Mouse (Mus musculus): ENCODE measurements around the gene Clca3a1.

Clca3a1 gene

GRCm38 (mm10) chr3:144719088-144719900 is 41.5 kb downstream of the Clca3a1 start:
- DNase-seq (ENCODE audit: low read depth, low spot score), result peak; percentile 39

GRCm38 (mm10) chr3:144718706-144719087 is 42.1 kb downstream of the Clca3a1 start:
- no peak for DNase-seq (ENCODE audit: low read depth, low spot score)

DNA sequence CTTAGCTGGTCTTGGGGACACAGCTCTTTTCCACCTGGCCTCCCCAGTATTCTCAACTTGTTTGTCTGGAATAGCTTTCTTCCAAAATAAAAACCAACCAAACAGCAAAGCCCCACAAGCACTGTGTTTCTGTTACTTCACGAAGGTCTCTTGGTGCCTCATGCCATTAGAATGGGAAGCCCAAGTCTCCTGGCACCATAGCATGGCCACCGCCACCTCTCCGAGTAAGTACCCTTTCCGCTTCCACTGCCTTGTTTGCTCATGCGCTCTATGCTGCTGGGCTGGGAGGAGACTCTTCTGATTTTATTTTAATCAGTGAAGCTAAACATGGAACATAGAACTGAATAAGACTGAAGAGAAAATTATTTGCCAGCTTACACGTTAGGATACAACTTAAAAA is 42.9 kb downstream of the Clca3a1 start:
- no peak for DNase-seq (ENCODE audit: low read depth, low spot score)

GRCm38 (mm10) chr3:144717121-144717520 is 43.7 kb downstream of the Clca3a1 start:
- no peak for DNase-seq (ENCODE audit: low read depth, low spot score)

DNA sequence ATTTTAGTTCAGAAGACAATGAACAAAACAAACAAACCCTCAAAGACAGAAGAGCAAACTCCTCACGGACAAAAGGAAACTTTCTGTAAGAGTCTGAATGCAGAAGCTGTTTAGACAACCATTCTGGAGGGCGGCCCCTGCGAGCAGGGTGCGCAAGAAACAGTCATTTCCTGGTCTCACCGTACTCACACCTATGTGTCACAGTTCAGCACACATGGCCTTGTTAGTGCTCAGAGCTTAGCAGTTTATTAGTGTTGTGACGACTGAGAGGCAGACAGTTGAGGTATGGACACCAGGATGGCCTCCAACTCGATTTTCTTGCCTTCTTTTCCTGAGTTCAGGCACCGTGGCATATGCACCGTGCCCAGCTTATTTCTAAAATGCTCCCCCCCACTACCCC is 44.9 kb downstream of the Clca3a1 start:
- DNase-seq (ENCODE audit: low read depth, low spot score), result no peak

GRCm38 (mm10) chr3:144715033-144715432 is 45.7 kb downstream of the Clca3a1 start:
- DNase-seq (ENCODE audit: low read depth, low spot score), result no peak

- DNase-seq (ENCODE audit: low read depth, low spot score), result no peak
Measured at GRCm38 (mm10) chr3:144714606-144715005, 46.2 kb downstream of the Clca3a1 start.

DNA sequence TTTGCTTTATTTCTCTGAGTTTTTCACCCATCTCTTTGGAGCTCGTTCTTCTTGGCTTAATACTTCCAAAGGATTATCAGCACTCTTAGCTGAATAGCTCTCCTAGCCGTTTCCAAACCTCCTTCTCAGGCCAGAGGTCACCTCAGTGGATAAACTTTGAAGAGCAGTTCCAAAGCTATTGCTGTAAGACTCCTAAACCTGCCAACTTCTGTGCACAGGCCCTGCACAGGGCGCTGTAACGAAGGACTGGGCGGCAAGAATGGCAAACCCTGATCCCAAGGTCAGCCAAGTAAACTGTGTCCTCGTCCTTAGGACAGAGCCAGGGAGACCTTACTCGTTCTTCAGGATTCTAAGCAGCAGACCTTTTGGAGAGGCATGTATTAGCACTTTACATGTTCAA is 46.7 kb downstream of the Clca3a1 start:
- DNase-seq (ENCODE audit: low read depth, low spot score), result no peak

DNA sequence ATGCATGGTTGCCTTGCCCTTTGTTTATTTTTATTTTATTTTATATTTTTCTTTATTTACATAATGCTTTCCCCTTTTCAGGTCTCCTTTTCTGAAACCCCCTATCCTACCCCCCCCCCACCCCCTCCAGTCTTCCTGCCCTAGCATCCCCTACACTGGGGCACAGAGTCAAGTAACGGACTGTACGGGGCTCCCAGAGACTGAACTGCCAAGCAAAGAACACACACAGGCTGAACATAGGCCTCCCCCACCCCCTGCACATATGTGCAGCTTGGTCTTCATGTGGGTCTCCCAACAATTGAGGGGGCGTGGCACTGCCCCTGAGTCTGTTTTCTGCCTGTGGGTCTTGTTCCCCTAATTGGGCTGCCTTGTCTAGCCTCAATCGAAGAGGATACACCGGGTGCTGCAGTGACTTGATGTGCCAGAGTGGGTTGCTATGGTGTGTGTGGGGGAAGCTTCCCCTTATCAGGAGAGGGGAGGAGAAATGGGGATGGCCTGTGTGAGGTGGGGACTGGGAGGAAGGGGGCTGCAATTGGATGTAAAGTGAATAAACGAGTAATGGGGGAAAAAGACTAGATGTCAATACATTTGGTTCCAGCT is 49.1 kb downstream of the Clca3a1 start:
- DNase-seq (ENCODE audit: low read depth, low spot score), result no peak

DNA sequence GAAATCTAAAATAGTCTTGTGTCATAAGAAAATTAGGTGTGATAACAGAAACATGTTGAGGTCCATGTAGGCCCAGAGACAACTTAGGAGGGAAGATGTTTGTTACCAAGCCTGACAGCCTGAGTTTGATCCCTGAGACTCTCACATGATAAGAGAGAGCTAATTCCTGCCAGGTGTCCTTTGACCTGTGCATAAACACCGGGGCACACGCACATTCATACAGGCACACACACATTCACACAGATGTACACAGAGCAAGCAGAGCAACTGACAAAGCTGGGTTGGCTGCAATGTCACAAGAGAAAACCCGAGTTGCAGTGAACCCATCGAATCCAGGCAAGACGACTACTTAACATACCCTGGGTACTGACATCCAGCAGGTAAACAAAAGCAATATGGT is 52.2 kb downstream of the Clca3a1 start:
- no peak for DNase-seq (ENCODE audit: low read depth, low spot score)

GRCm38 (mm10) chr3:144703959-144704358 is 56.8 kb downstream of the Clca3a1 start:
- DNase-seq (ENCODE audit: low read depth, low spot score), result no peak

DNA sequence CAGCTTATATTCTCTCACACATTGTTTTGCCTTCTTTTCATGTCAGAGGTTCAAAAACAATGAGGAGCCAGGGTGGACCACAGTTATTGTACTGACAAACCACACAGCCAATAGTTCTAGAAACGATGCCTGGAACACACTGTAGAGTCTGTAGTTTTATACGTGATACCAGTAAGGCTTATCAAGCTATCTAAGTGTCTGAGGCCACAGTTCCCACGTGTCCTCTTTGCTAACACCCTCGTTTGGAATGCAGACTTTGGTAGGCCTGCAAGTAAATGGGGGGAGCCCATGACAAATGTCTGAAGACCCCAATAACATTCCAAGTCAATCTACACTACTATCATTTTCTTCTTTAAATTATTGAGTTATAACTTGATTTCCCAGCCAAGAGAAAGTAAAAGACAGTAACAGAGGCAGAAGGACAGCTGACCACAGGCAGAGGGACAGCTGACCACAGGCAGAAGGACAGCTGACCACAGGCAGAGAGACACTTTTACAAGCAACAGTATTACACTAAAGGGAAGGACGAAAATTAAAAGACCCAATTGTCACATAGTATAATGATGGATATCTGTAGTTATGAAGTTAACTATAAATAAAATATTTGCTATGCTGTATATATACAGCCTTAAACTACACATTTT is 61.9 kb downstream of the Clca3a1 start:
- DNase-seq (ENCODE audit: low read depth, low spot score), result no peak

DNA sequence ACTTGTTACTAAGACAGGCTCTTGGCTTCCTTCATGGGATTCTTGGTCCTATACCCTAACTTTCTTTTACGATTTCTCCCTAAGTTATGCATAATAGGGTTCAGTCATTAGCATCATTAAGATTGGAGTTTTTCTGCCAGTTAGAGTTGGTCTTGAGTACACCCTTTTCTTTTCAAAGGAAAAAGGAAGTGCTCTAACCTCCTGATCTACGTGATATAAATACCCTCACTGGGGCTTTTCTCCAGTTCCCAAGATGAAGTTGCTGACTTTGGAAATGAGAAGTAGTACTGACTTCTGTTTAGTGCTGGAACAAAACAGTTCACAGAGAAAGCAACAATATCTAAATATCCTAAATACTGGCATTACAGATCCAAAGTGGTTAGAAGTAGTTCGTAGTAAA is 62.8 kb downstream of the Clca3a1 start:
- no peak for DNase-seq (ENCODE audit: low read depth, low spot score)

DNA sequence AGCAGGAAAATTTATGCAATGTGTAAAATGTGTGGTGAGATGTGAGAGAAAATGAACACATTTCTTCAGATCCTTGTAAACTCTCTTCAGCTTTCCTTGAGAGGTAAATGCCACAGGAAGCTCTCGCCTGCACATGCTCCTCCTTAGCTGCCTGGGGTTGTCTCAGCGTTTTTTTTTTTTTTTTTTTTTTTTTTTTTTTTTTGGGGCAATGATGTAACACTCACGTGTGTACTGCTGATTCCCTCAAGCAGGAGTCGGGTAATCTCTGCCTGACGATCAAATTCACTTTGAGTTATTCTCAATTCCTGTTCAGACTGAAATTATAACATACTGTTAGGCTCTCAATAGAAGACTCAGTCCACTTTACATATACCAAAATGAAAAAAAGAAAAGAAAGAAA is 63.6 kb downstream of the Clca3a1 start:
- no peak for DNase-seq (ENCODE audit: low read depth, low spot score)

DNA sequence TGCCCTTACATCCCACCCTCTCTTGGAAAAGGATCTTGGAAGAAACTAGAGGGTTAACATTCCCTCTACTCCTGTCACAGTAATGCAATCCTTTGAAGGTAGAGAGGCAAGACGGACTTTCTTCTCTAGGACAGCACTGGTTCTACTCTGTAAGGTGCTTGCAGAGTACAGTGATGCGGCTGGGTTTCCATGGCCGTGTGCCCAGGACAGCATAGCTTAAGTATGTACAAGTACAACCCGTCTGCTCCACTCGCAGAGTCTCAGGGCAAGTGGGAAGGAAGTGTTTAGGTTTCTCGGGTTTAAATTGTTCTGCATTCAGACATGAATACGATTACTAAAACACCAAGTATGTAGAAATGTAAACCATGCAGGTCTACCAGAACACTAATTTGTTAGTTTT is 65.8 kb downstream of the Clca3a1 start:
- DNase-seq (ENCODE audit: low read depth, low spot score), result no peak

DNA sequence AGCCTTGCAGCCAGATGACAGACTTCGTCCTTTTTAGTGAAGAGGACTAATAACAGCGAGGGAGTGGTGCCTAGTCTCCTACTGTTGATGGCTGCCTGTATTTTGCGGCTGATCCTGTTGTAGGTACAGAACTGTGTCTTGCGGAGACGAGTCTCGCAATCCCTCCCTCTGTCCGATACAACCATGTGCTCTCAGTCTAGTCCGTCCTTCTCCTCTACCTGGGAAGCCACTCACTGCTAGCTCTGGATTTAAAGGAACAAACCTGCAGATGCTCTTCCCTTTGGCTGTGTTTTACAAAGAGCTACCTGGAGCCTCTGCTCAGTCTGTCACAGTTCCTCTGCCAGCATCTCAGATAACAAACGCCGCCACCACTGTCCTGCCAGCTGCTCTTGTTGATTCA is 66.7 kb downstream of the Clca3a1 start:
- no peak for DNase-seq (ENCODE audit: low read depth, low spot score)

GRCm38 (mm10) chr3:144692052-144692451 is 68.7 kb downstream of the Clca3a1 start:
- peak; percentile 49 for DNase-seq (ENCODE audit: low read depth, low spot score)

GRCm38 (mm10) chr3:144689236-144689635 is 71.5 kb downstream of the Clca3a1 start:
- peak; percentile 21 for DNase-seq (ENCODE audit: low read depth, low spot score)

- no peak for DNase-seq (ENCODE audit: low read depth, low spot score)
Measured at GRCm38 (mm10) chr3:144688284-144688683, 72.5 kb downstream of the Clca3a1 start.

GRCm38 (mm10) chr3:144687618-144688017 is 73.2 kb downstream of the Clca3a1 start:
- no peak for DNase-seq (ENCODE audit: low read depth, low spot score)

- no peak for DNase-seq (ENCODE audit: low read depth, low spot score)
Measured at GRCm38 (mm10) chr3:144686146-144686545, 74.6 kb downstream of the Clca3a1 start.

GRCm38 (mm10) chr3:144683136-144683814 is 77.5 kb downstream of the Clca3a1 start:
- DNase-seq (ENCODE audit: low read depth, low spot score), result no peak
